Mouse (Mus musculus): ENCODE measurements at regions not wholly inside any gene's neighbourhood (a gene's known extent, or its start where the extent isn't known, plus 50 kb on each side); places are given as distances from the start of the nearest gene placed in this dataset.

DNA sequence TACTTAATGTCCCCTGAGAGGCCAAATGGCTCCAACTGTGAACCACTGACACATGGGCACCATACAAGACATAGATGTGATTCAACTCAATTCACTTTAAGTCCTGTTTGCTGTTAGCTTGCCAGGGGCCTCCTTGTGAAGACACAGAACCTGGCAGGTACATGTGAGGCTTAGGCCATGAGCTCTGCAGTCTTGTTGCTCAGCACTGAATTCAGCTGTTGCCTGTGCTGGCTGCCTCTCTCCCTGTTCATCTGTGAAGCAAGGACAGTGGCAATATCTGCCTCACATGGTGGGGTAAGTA, 209.3 kb downstream of the Qk start:
- no peak for TF ChIP-seq POLR2A (IDR thresholded peaks at IDR 0.05; ENCODE audit: insufficient read depth, low read length)
- TF ChIP-seq CTCF (IDR thresholded peaks at IDR 0.05; ENCODE audit: low read depth, low read length) = no peak

All from ES-Bruce4 (cell line).